Mouse (Mus musculus) right cerebral cortex, postnatal 14 days (tissue): ENCODE results near the gene Tab2.
"Not testable (repeated sequence)": the region's sequence is repeated elsewhere in the genome, so short reads cannot be mapped to it uniquely, and the experiment has no call there.

ENCODE experiments used
- DNase-seq: peaks from one replicate; pipeline ENCODE4 v3.0.0; 2022

Tab2 gene

DNA sequence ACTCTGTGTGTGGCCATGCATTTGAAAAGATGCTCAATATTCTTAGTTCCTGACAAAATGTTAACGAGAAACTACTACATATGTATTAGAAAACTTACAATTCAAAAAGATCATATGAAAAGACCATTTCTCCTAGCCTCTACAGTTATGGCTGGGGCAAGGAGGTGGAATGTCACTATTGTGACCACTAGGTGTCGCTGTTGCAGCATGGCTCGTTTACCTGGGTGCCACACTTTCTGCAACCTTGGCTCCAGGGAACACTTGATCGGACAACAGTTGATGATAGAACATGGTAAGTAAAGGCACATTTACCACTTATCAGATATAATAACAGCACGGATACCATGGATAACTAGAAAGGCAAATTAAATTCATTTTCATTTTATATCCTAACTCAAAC is 72.5 kb downstream of the Tab2 start:
- peak; percentile 75 for DNase-seq

DNA sequence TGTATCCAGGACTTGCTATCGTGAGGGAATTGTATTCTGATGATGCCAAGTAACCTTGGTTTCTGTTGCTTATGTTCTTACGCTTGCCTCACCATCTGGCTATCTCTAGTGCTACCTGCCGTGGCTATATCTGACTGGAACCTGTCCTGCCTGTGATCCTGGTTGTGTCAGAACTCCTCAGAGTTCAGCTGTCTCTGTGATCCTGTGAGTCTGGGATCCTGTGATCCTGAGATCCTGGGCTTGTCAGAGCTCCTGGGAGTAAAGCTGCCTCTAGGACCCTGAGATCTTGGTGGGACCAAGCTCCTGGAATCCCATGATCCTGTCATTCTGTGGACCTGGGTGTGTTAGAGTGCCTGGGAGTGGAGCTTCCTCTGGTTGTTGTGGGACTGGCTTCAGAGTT is 74.1 kb downstream of the Tab2 start:
- no peak for DNase-seq

DNA sequence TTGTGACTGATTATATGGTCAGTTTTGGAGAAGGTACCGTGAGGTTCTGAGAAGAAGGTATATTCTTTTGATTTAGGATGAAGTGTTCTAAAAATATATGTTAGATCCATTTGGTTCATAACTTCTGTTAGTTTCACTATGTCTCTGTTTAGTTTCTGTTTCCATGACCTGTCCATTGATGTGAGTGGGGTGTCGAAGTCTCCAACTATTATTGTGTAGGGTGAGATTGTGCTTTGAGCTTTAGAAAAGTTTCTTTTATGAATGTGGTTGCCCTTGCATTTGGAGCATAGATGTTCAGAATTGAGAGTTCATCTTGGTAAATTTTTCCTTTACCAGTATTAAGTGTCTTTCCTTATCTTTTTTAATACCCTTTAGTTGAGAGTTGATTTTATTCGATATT is 75.7 kb downstream of the Tab2 start:
- DNase-seq: not testable (repeated sequence)

DNA sequence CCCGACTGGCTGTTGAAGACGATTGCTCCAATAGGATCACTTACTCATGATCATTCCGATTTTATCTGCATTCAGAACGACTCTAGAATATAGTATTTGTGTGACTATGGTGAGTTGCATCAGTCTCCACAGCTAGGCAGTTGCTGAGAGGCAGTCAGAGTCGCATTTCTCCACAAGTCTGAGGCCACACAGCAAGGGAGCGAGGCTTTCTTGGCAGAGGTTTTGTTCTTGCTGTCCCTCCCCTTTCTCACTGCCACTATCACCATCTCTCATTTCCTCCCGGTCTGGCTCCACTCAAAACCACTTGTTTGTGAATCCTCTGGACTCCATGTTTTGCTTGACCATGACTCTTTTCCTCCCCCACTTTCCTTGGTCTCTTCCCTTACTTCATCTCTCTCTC is 81.8 kb downstream of the Tab2 start:
- no peak for DNase-seq

DNA sequence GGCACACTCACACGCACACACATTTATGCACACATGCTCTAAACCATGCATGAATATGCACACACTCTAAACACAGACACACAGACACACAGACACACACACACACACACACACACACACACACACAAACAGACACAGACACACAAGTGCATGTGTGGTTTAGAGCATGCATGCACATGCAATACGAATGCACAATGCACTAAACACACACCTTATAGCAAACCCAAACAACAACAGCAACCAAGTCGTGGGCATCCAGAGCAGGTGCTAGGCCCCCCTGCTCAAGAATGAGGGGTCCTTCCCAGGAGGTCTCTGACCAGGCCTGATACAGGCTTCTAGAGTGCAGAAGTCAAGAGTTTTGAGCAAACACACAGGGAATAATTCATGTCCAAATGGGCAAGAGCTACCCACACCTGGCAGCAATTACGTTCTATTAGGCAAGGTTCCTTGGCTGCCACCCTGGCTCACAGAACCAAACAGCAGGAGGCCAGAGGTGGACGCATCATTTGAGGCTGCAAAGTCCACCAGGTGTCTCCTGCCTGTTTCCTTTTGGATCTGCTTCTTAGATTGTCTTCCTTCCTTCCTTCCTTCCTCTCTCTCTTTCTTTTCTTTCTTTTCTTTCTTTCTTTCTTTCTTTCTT is 84.5 kb downstream of the Tab2 start:
- DNase-seq: no peak

DNA sequence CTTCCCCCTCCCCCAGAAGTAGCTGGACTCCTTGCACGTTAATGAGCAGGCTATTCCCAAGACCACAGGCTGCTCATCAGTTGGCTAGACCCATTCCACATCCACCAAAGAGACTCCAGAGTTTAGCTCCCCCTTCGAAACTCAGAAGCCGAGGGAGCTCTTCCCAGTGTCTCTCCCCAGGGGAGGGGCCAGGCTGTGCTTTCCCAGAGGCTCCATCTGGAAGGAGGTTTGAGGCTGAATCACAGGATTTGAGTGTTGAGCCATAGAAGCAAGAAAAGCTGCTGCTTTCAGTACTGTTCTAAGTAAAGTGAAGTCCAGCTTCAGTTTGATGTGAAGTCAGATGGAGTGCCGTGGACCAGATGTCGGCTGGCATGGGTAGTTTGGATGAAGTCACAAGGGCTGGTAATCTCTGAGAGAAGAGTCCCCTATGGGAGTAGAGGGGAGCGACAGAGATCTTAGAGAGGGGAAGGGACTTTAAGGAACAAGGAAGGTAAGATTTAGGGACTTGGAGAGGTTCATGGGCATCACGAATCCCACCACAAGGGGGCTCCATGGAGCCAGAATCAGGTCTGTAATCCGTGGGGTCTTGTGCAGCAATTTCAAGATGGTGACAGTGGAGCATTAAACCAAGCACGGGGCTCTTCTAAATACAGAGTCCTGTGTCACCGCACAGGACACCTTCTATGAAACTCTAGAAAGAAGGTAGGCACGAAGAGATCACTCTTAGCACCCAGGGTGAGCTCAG is 85.3 kb downstream of the Tab2 start:
- peak; percentile 35 for DNase-seq

DNA sequence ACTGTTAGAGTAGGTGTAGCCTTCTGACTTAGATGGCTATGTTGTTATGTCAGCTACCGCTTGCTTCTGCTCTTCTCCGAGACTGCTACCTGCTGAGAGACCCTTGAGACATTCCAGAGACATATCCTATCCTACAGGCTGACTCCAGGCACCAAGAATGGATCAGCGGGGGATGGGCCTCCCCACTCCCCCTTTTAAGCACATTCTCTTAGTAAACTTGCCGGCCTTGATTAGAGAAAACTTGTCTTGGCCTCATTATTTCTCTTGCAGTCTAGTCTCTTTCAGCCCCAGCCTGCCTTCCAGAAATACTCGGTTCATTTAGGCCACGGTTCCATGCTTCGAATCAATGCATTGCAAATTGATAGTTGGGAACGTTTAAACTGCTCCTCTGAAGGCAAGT is 86.3 kb downstream of the Tab2 start:
- DNase-seq: no peak

DNA sequence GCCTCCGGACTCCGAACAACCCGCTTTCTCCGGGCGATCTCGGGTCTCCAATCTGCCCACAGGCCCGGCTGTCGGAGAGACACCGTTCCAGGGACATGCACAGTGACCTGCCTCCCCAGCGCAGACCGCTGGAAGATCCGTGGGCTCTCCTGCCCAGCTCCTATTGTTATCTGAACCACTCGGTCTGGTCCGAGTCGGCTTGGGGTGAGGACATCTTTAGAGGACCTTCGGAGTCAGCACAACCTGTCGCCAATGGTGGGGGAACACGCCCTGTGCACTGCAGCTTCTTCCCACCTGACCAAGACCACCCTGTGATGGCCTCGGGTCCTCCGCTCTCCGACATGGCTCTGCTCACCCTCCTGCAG is 88.4 kb downstream of the Tab2 start:
- no peak for DNase-seq

DNA sequence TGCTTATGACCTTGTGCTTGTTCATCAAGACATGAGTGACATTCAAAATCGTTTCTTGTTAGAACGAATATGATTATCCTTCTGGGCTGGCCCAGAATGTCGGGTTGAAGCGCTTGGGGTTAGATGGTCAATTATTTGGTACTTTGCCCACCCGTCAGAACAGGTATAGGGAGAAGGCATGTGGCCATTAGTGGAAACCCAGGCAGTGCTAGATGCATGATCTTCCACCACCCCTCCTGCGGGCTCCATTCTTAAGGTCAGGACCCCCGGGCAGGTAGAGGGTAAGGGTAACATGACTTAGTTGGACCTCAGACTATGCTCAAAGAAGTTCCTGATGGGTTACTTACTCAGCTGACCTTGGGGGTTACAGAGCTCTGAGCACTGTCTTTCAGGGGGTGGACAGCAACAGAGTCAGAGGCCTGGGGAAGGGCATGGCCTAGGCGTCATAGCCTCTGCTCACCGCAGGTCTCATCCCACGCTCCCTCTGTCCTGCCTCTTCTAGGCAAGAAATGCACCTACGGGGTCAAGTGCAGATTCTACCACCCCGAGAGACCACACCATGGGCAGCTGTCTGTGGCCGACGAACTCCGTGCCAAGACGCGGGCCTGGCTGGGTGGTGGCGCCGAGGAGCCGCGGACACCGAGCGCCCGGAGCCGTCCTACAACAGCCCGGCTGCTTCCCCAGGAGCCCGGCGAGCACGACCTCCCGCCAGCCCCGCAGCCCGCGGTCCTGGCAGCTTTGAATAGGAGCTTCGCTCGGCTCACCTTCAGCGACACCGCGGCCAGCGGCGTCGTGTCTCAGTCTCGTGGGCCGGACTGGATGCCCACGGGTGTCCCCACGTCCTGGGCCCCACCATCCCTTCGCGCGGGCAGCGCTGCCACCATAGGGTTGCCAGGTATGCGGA is 89.0 kb downstream of the Tab2 start:
- peak; percentile 41 for DNase-seq

DNA sequence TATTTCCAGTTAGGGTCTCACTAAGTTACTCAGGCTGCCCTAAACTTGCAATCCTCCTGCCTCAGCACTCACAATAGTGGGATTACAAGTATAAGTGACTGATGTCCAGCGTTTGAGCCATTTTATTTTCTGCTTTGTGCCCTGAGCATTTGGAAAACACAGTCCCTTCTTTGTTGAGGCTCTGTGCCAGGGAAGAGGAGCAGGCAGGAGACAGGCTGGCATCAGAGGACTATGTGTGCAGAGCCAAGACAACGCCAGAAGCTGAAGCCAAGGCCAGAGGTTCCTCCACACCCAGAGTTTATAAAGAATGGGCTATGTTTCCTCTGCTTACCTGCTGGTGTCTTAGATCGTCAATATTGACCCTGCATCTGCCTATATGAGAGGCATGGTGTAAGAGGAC is 91.2 kb downstream of the Tab2 start:
- DNase-seq: no peak

DNA sequence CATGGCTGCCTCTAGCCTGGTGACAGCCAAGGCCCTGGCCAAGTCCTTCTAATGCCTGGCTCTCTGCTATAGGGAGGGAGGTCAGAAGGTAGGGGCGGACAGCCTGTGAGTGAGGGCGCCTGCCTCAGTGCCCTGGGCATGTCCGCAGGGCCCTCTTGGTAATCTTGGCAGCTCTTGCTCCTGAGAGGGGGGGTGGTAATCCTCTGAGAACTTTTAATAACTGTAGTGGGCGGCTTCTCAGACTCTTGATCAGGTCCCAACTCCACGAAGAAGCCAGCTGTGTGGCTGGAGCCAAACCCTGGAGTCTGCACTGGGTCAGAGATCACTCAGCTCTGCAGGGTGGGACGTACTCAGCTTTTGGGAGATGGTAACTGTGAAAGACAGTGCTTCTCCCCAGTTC is 91.8 kb downstream of the Tab2 start:
- no peak for DNase-seq

DNA sequence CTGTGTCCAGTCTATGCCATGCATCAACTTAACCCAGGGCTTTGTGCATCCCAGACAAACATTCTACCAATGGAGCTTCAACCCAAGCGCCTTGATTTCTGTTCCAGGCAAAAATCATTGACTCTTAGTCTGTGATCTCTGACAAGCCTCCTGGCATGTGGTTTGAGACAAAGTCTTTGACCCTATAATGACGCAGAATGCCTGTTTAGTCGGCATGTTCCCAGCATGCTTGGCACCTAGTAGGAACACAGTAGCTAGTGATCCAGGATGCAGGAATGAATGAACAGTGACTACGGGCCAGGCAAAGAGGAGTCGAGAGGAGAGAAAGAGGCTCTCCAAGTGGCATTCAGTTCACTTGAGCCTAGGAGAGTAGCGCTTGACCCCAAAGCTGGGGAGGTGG is 92.6 kb downstream of the Tab2 start:
- no peak for DNase-seq

DNA sequence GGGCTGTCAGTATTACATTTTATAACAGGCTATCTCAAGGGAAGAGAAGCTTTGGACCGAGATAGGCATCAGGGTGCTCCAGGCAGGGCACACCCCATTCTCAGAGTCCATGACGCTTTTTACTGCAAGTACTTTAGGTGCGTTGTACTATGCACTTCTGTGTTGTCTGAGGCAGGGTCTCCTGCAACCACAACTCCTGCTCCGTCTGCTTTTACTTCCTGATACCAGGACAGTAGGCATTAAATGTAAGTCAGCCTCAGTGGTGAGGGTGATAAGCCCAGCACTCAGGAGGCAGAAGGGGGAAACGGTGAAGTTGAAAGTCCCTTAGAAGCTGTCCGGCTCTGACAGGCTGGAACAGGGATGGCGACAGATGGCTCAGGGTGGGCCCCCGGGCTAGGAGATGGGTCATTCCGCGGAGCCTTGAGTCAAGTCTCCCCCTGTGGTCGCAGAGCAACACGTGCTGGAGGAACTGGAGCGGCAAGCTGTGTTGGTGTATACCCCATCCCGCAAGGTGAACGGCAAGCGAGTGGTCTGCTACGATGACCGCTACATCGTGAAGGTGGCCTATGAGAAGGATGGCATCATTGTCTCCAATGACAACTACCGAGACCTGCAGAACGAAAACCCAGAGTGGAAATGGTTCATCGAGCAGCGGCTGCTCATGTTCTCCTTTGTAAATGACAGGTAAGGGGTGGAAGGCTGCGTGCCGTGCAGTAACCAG is 93.9 kb downstream of the Tab2 start:
- DNase-seq: no peak

DNA sequence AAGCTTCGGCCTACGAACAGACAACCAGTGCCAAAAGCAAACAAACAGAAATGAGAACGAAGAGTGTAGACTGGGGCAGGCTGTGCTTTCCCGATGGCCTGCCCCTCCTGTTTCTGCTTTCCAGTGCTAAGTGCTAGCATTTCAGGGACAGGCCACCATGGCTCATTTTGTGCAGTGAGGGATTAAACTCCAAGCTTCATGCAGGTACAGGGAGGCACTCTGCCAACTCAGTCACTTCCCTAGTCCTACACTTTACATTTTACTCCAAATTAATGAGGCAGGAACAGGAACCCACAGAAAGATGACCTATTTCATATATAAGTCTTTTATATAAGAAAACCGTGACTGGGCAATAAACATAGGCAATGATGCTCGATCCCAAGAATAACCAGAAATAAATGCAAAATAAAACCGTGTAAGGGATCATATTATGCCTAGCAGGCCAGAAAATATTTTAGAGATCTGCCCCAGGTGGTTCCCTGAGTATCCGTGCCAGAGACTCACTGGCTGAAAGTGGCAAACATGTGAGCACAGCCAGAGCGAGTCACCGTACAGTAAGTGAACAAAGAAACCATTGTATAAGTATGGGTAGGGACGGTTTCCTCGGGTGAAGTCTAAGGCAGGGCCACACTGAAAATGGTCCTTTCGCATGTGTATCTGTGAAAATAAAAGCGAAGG is 94.6 kb downstream of the Tab2 start:
- DNase-seq: no peak

DNA sequence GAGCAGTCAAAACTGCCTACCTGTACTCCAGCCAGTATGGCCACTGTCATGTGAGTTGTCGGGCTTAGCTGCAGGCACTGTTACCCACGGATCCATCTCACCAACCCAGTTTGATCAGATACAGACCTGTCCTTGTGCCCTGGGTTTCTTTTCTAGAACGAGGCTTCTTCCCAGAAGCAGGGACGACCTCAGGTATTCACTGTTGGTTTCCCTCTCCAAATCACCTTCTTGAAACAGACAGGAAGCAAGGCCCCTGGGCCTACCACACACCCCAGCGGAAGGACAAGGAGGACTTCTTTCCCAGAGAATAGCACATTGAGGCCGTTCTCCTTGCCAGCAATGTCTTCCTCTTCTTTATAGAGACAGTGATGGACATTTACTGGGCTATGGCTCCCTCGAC is 95.5 kb downstream of the Tab2 start:
- DNase-seq: no peak
